Mouse (Mus musculus) effector memory CD4-positive, alpha-beta T cell, adult 5 months (primary cell): ENCODE measurements around the gene Gm3182. TPM values are rescaled to one million over a fixed set of nuclear protein-coding genes. Genes with fewer than 3 reads are reported as not detected.

ENCODE experiments used
- polyA plus RNA-seq: library from polyadenylated mRNA; unstranded; fragments of 100-300 nt; shearing (Covaris generic); gene quantifications from one replicate; pipeline ENCODE4 v1.2.1, GENCODE M21; 2017

Gm3182 gene
- not detected for polyA plus RNA-seq

GRCm38 (mm10) chr14:4481445-4481844 lies at the start of gene Gm3182:
TSS of gene Gm3182 (plus strand) at chr14:4481745.

Other genes starting within 250 kb of the Gm3182 start
- gene Gm3138, start 232.1 kb upstream of the Gm3182 start, polyA plus RNA-seq: not detected
- gene Gm3149, start 164.5 kb upstream of the Gm3182 start, polyA plus RNA-seq: not detected
- not detected for gene 2610042L04Rik, start 147.0 kb upstream of the Gm3182 start, polyA plus RNA-seq
- not detected for gene Gm3159, start 84.2 kb upstream of the Gm3182 start, polyA plus RNA-seq
- not detected for gene Gm3164, start 66.3 kb upstream of the Gm3182 start, polyA plus RNA-seq
- not detected for gene Gm3173, start 50.8 kb upstream of the Gm3182 start, polyA plus RNA-seq
- not detected for gene Gm3047, start 73.7 kb downstream of the Gm3182 start, polyA plus RNA-seq
- not detected for gene Gm8159, start 150.6 kb downstream of the Gm3182 start, polyA plus RNA-seq
- not detected for gene Gm3239, start 182.4 kb downstream of the Gm3182 start, polyA plus RNA-seq
- gene Gm7876, start 227.5 kb downstream of the Gm3182 start, polyA plus RNA-seq: not detected
- 0.21 TPM for gene Gm3252, start 245.0 kb downstream of the Gm3182 start, polyA plus RNA-seq